Mouse (Mus musculus) embryonic fibroblast, embryonic 13.5 days (primary cell): ENCODE measurements around the gene Rpl21.

Experiments
- CTCF ChIP-seq: IDR thresholded peaks from 2 replicates; pipeline ENCODE4 v1.5.1; 2011; ENCODE audit warnings: mild to moderate bottlenecking, control low read depth, low read length, moderate library complexity, borderline replicate concordance; ENCODE audit not compliant: insufficient read depth
- POLR2A ChIP-seq: IDR thresholded peaks from 2 replicates; pipeline ENCODE4 v1.6.1; 2011; ENCODE audit warnings: low read depth, mild to moderate bottlenecking, control low read depth, low read length, moderate library complexity

DNA sequence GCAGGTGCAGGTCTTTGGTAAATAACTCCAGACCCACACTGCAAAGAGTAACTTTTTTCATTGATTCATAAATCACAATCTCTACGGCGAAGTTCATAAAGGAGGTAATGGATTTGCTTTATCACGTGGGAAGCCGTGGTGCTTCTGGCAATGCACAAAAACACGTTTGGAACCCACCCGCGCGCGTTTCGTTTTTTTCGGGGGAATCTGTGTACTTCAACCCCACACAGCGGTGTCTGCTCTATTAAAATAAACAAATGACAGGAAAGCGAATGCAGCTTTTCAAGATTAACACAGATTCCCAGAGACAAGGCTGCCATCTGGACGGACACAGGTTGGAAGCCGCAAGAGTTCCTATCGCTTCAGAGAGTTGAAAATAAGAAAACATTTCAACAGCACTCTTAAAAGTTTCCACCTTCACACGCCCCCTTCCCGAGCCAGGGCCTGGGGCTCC lies 39.0 kb upstream of the Rpl21 start:
- TF ChIP-seq CTCF (no peak), POLR2A (no peak)
